Mouse (Mus musculus): Measurements from ENCODE around the gene Nefh.

DNA sequence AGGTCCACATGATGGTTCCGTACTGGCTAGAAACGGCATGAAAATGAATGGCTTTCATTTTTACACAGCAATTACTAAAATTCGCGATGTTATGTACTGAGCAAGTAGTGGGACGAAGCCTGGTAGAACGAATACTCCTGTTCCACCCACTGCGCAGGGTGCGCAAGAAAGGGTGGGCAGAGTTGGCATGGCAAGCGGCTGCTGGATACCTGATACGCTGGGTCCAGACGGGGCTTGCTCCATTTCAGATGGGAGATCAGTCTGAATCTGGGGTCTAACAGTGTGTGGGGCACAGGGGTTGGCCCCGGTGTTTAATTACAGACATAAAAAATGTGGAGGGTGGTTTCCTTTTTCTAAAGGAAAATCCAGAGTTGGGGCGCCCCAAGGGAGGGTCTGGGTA is 1.3 kb downstream of the Nefh start:
- TF ChIP-seq CTCF (IDR thresholded peaks at IDR 0.05; ENCODE audit: low read depth) = no peak
- TF ChIP-seq EP300 (IDR thresholded peaks at IDR 0.05; ENCODE audit: low read depth) = no peak
